Mouse (Mus musculus) heart, embryonic 10.5 days (tissue): ENCODE data around the gene Itgb5. TPM values are rescaled to one million over a fixed set of nuclear protein-coding genes. Genes with fewer than 3 reads are reported as not detected.
A peak's percentile ranks its signal among the peaks of the same experiment; 100 is the strongest.

Experiments used
- DNase-seq: peaks from one replicate; pipeline ENCODE4 v3.0.0-alpha.2; 2017; ENCODE audit warnings: low spot score
- H3K27ac ChIP-seq: fragments of 300-500 bp; sonication (generic); 2 replicates; pipeline ENCODE4 v1.5.1; 2016; ENCODE audit warnings: mild to moderate bottlenecking
- H3K27me3 ChIP-seq: fragments of 300-500 bp; sonication (generic); 2 replicates; pipeline ENCODE4 v1.6.1; 2016; ENCODE audit warnings: mild to moderate bottlenecking; ENCODE audit not compliant: poor library complexity, insufficient read depth, severe bottlenecking
- H3K36me3 ChIP-seq: fragments of 300-500 bp; sonication (generic); 2 replicates; pipeline ENCODE4 v1.6.1; 2016; ENCODE audit warnings: mild to moderate bottlenecking, moderate library complexity
- H3K4me1 ChIP-seq: fragments of 300-500 bp; sonication (generic); 2 replicates; pipeline ENCODE4 v1.6.1; 2016; ENCODE audit warnings: mild to moderate bottlenecking
- H3K4me3 ChIP-seq: fragments of 300-500 bp; sonication (generic); 2 replicates; pipeline ENCODE4 v1.5.1; 2016; ENCODE audit warnings: mild to moderate bottlenecking, moderate library complexity
- H3K9me3 ChIP-seq: fragments of 300-500 bp; sonication (generic); 2 replicates; pipeline ENCODE4 v1.6.1; 2016; ENCODE audit warnings: mild to moderate bottlenecking, moderate library complexity
- WGBS: fragments of 180-500 bp; shearing (Covaris S2); methylation state at CpG from one replicate; pipeline ENCODE4 v1.1.7; 2016; 5-methylcytosine and 5-hydroxymethylcytosine counted together
- polyA plus RNA-seq: library from polyadenylated mRNA; unstranded; fragments of >200 nt; fragmentation: Nextera tagmentation; extraction: Ambion mirVana; gene quantifications from 2 replicates; pipeline ENCODE4 v1.2.1, GENCODE M21; 2016

Itgb5 gene
- polyA plus RNA-seq, 1 experiment from 2014 or later, result 35.0 TPM

DNA sequence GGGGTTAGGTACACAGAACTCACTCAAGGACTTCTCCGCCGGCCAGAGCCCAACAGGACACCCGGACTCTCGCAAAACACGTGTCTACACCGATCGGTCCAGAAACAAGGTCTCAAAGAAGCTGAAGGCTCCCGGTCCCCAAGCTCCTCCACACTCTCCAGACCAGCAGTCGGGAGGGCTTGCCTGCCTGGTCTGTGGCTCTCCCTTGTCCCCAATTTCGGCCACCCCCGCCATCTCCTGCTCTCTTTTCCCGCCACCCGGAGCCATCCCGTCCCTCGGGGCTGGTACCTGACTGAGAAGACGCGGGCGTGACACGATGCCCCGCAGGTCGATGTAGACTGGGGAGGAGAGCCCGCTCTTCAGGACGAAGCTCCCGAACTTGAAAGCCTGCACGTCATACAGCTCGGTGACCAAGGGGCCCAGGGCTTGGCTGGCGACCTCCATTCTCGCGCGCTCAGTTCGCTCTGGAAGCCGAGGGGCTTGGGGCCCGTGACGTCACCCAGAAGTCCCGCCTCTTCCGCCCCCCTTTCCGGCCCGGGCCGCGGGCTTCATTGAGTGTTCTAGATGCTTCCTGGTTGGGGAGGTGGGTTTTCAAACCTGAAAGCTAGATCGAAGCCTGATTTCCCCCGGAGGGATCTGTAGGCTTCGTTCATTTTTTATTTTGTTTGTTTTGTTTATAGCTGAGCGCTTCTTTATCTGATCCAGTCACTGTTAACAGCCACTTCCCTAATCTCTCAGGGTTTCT lies 137.2 kb downstream of the Itgb5 start, which contains the start of gene Umps:
Gene Umps, minus strand, starts transcription at position 501 of the 745 bp plus-strand sequence.
- 2% methylated on average over 44 of the region's 44 CpGs for WGBS
- Histone ChIP-seq H3K4me1 (peaks cover 11% of the 10 kb centered on the region), H3K27me3 (no peaks in the 10 kb centered on the region), H3K9me3 (no peaks in the 10 kb centered on the region), H3K27ac (peak within 1 kb of the TSS; percentile 93), H3K36me3 (peaks cover 20% of the 10 kb centered on the region), H3K4me3 (peak within 1 kb of the TSS; percentile 95)
- DNase-seq, result peak; percentile 94

DNA sequence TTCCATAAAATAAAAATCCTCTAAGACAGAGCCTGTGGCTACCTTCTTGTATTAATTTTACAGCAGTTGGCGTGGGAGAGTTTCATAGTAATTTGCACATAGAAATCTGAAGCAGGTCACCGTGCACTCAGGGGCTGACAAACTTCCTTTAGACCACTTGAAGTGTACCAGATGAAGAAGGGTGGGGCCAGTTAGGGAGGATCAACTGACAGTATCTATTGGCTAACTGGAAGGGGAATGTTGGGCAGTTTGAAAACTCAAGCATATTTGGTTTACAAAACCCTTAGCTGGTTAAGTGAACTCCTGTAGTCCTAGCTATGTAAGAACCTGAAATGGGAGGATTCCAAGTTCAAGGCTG lies 137.8 kb downstream of the Itgb5 start:
- H3K36me3 ChIP-seq, result peaks cover 15% of the 10 kb centered on the region
- WGBS, result 58% methylated on average over 2 of the region's 2 CpGs
- H3K9me3 ChIP-seq, result no peaks in the 10 kb centered on the region
- peak overlapping the region; percentile 93 for H3K27ac ChIP-seq
- DNase-seq, result no peak
- H3K27me3 ChIP-seq, result no peaks in the 10 kb centered on the region
- peaks cover 11% of the 10 kb centered on the region for H3K4me1 ChIP-seq
- H3K4me3 ChIP-seq, result peak overlapping the region; percentile 95

DNA sequence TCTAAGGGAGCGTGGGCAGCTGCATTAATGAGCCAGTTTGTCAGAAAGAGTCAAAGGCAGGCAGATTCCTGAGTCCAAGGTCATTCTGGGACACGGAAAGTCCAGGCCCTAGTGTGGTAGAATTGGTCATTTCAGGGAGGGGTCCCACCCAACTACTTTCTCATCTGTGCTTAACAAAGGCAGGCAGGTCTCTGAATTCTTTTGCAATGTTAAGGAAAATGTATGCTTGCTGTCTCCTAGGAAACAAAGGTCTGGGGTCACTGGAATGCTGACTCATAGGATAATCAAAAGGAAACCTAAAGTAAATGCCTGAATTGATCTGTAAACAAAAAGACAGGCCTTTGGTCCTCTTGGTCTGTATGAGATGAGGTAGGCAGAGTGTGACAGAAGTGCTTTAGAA lies 150.4 kb downstream of the Itgb5 start:
- Histone ChIP-seq H3K9me3 (no peaks in the 10 kb centered on the region), H3K27ac (no peak overlapping the region), H3K36me3 (no peaks in the 10 kb centered on the region), H3K4me3 (no peak overlapping the region), H3K4me1 (no peaks in the 10 kb centered on the region), H3K27me3 (no peaks in the 10 kb centered on the region)
- DNase-seq, result no peak
- WGBS, result 72% methylated on average over 2 of the region's 2 CpGs

DNA sequence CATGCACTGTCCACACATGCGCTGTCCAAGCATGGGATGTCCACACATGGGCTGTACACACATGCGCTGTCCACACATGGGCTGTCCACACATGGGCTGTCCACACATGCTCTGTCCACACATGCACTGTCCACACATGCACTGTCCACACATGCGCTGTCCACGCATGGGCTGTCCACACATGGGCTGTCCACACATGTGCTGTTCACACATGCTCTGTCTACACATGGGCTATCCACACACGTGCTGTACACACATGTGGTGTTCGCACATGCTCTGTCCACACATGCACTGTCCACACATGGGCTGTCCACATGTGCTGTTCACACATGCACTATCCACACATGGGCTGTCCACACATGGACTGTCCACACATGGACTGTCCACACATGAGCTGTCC lies 154.2 kb downstream of the Itgb5 start:
- no peak overlapping the region for H3K4me3 ChIP-seq
- H3K27ac ChIP-seq, result no peak overlapping the region
- no peaks in the 10 kb centered on the region for H3K27me3 ChIP-seq
- 95% methylated on average over 6 of the region's 6 CpGs for WGBS
- 0 out of 2 replicates have a peak, but pooled peaks cover 2% of the 10 kb centered on the region for H3K4me1 ChIP-seq
- H3K9me3 ChIP-seq, result no peaks in the 10 kb centered on the region
- no peak for DNase-seq
- H3K36me3 ChIP-seq, result no peaks in the 10 kb centered on the region

DNA sequence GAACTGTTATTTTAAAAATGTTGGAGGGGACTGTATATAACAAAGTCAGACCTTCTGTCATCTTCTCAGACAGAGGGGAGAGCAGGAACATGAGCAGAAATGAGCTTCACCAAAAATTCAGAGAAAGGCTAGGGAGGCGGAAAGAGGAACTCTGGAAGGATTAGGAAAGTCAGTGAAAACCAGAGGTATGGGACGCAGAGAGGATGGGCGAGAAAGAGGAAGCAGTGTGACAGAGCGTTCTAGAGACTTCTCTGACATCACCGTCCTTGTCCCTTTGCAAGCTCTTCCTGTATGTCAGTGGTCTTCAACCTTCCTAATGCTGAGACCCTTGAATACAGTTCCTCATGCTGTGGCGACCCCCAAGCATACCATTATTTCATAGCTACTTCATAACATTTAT lies 155.9 kb downstream of the Itgb5 start:
- DNase-seq, result no peak
- H3K36me3 ChIP-seq, result no peaks in the 10 kb centered on the region
- WGBS, result 78% methylated on average over 6 of the region's 6 CpGs
- 0 out of 2 replicates have a peak, but pooled peaks cover 2% of the 10 kb centered on the region for H3K4me1 ChIP-seq
- no peaks in the 10 kb centered on the region for H3K9me3 ChIP-seq
- no peak overlapping the region for H3K4me3 ChIP-seq
- H3K27me3 ChIP-seq, result 0 out of 2 replicates have a peak, but pooled peaks cover 5% of the 10 kb centered on the region
- no peak overlapping the region for H3K27ac ChIP-seq

DNA sequence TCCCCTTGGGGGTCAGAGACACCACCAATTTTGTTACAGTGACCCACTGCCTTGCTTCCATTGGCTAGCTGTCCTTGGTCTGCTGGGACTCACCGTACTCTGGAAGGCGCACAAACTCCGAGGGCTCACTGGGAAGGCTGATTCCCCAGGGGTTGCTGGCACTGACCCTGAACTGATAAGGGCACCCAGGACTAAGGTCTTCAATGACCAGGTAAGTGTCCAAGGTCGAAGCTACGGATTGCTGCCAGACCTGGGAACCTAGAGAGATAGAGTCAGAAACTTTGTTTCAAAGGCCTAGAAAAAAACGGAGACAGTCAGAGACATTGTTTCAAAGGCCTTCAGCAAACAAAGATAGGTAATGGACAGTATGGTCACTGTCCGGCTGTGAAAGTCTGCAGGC lies 157.5 kb downstream of the Itgb5 start:
- H3K4me1 ChIP-seq, result 0 out of 2 replicates have a peak, but pooled peaks cover 2% of the 10 kb centered on the region
- H3K36me3 ChIP-seq, result no peaks in the 10 kb centered on the region
- DNase-seq, result no peak
- 85% methylated on average over 7 of the region's 7 CpGs for WGBS
- H3K27ac ChIP-seq, result no peak overlapping the region
- H3K4me3 ChIP-seq, result no peak overlapping the region
- H3K9me3 ChIP-seq, result no peaks in the 10 kb centered on the region
- H3K27me3 ChIP-seq, result 0 out of 2 replicates have a peak, but pooled peaks cover 5% of the 10 kb centered on the region

DNA sequence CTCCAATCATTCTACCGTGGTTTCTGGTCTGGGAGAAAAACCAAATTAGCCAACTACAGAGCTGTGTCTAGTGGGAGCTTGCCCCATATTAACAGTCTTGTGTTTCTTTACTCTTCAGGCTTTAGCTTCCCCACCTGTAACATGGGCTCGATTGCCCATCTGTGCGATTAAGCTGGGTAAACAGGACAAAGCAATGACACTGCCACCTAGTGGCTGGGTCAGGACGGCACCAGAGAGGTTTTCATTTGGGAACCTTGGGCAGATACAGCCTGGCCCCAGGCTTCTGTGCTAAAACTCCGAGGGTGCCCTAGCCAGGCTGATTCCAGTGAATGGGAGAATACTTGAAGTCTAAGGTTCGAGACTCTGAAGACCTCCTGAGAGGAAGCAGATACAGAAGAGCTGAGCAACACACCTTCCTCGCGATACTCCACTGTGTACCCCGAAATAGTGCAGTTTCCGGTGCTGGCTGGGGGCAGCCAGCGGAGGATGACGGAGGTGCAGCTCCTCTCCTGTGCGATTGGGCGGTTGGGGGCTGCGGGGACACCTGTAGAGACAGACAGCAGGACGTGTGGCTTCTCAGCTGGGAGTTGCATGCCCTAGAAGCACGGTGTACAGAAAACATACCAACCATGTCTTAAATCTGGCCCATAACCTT lies 159.0 kb downstream of the Itgb5 start:
- H3K4me3 ChIP-seq, result no peak overlapping the region
- 0 out of 2 replicates have a peak, but pooled peaks cover 5% of the 10 kb centered on the region for H3K27me3 ChIP-seq
- DNase-seq, result peak; percentile 85
- H3K4me1 ChIP-seq, result 0 out of 2 replicates have a peak, but pooled peaks cover 2% of the 10 kb centered on the region
- H3K9me3 ChIP-seq, result no peaks in the 10 kb centered on the region
- H3K36me3 ChIP-seq, result no peaks in the 10 kb centered on the region
- WGBS, result 55% methylated on average over 17 of the region's 17 CpGs
- no peak overlapping the region for H3K27ac ChIP-seq

DNA sequence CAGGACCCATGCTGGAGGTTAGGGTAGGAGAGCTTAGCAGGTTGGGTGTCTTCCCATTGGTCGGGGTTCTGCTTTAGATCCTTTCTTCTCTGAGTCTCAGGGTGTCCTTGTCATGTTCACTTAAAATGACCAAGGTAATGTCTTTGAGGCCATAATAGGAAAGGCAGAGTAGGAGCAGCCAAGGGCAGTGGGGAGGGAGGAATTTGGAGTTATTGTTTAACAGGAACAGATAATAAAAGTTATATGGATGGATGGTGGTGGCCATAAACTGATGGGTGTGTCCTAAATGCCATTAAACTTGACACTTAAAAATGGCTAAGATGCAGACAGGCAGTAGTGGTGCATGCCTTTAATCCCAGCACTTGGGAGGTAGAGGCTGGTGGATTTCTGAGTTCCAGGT lies 159.6 kb downstream of the Itgb5 start:
- Histone ChIP-seq H3K4me1 (0 out of 2 replicates have a peak, but pooled peaks cover 2% of the 10 kb centered on the region), H3K27ac (no peak overlapping the region), H3K27me3 (0 out of 2 replicates have a peak, but pooled peaks cover 5% of the 10 kb centered on the region), H3K9me3 (no peaks in the 10 kb centered on the region), H3K4me3 (no peak overlapping the region), H3K36me3 (no peaks in the 10 kb centered on the region)
- 91% methylated on average over 1 of the region's 1 CpGs for WGBS
- DNase-seq, result no peak

DNA sequence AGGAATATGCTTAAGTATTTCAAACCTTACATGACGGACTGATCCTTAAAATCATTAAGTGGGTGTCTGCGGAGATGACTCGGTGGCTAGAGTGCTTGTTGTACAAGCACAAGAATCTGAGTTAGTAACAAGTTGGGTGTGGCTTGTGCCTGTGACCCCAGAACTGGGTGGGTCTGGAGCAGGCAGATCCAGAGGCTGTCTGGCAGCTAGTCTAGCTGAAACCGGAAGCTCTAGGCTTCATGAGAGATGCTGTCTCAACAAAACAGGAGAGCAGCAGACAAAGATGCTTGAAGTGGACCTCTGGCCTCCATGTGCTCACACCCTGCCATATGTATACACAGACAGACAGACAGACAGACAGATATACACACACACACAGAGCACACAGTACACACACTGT lies 161.2 kb downstream of the Itgb5 start:
- no peak overlapping the region for H3K4me3 ChIP-seq
- H3K4me1 ChIP-seq, result 0 out of 2 replicates have a peak, but pooled peaks cover 5% of the 10 kb centered on the region
- no peak overlapping the region for H3K27ac ChIP-seq
- H3K36me3 ChIP-seq, result no peaks in the 10 kb centered on the region
- WGBS, result 77% methylated on average over 4 of the region's 4 CpGs
- H3K27me3 ChIP-seq, result 0 out of 2 replicates have a peak, but pooled peaks cover 5% of the 10 kb centered on the region
- no peaks in the 10 kb centered on the region for H3K9me3 ChIP-seq
- DNase-seq, result no peak

DNA sequence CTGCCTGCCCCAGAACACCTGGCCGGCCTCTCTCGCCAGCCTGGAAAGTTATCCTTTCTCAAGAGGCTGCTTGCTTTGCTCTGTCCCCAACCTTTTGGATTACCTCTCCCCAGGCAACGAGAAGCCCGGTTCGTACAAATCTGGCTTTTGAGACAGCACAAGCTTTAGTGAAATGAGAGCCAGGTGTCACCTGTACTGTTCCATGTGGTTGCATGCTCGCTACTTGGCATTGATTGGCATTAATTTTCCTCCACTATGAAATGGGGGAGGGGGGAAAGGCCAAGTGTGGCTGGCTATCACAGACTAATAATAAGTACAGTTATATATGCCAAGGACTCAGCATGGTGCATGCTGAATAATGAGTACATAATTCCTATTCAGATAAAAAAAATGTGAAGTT lies 164.9 kb downstream of the Itgb5 start:
- Histone ChIP-seq H3K4me3 (no peak overlapping the region), H3K9me3 (no peaks in the 10 kb centered on the region), H3K4me1 (peaks cover 17% of the 10 kb centered on the region; the same call in 1 of the 2 replicates), H3K27me3 (0 out of 2 replicates have a peak, but pooled peaks cover 5% of the 10 kb centered on the region), H3K36me3 (no peaks in the 10 kb centered on the region), H3K27ac (no peak overlapping the region)
- WGBS, result 90% methylated on average over 6 of the region's 6 CpGs
- no peak for DNase-seq

DNA sequence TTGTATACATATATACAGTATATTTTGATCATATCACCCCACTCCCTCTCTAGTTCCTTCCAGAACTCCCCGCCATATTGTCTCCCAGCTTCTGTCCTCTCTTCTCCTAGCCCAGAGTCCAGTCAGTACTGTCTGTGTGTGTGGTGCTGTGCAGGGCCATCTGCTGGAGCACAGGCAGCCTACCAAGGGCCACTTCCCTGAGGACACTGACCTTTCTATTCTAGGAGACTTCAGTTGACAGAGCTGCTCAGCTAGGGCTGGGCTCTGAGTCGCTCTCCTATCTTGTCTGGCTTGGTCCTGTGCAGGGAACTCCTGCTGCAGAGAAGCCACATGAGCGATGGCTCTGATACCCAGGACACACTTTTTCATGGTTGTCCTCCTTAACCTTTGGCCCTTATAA lies 166.0 kb downstream of the Itgb5 start:
- Histone ChIP-seq H3K36me3 (no peaks in the 10 kb centered on the region), H3K27ac (no peak overlapping the region), H3K27me3 (no peaks in the 10 kb centered on the region), H3K9me3 (no peaks in the 10 kb centered on the region), H3K4me3 (no peak overlapping the region), H3K4me1 (peaks cover 17% of the 10 kb centered on the region; the same call in 1 of the 2 replicates)
- no peak for DNase-seq
- WGBS, result 62% methylated on average over 3 of the region's 3 CpGs

DNA sequence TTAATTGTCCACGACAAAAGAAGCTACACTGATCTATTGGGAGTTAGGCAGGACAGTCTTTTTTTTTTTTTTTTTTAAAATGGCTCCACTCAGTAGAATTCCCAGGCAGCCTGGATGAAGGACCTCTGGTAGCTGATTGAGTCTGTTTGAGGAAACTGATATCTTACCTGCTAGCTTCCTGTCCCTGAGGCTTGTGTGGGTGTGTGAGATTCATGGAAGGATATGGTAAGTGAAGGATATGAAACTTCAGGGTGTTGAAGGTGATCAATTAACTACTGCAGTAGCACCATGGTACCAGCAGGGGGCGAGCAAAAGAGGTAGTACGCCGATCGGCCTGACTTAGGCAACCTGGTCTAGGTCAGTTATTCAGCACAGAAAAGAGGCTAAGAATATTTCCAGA lies 166.6 kb downstream of the Itgb5 start:
- H3K4me1 ChIP-seq, result peaks cover 17% of the 10 kb centered on the region; the same call in 1 of the 2 replicates
- H3K9me3 ChIP-seq, result no peaks in the 10 kb centered on the region
- peak; percentile 85 for DNase-seq
- 11% methylated on average over 5 of the region's 5 CpGs for WGBS
- no peaks in the 10 kb centered on the region for H3K27me3 ChIP-seq
- H3K36me3 ChIP-seq, result no peaks in the 10 kb centered on the region
- no peak overlapping the region for H3K4me3 ChIP-seq
- H3K27ac ChIP-seq, result no peak overlapping the region

DNA sequence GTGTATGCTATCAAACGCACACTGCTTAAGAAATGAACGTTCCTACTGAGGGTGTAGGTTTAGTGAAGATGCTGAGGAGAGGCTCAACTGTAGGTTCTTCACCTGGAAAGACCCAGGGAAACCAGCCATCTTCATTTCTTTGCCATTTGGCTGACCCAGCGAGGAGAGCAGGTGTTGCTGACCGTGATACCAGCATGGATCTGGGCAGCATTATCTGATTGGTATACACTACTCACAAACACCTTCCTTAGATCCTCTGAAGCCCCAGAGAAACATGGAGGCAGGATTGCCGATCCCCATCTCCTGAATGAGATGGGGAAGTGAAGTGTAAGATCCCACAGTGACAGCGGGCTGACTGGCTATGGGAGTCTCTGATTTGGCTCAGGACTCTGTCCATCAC lies 168.5 kb downstream of the Itgb5 start:
- Histone ChIP-seq H3K4me3 (no peak overlapping the region), H3K36me3 (no peaks in the 10 kb centered on the region), H3K27me3 (no peaks in the 10 kb centered on the region), H3K9me3 (no peaks in the 10 kb centered on the region), H3K4me1 (peaks cover 18% of the 10 kb centered on the region; the same call in 1 of the 2 replicates), H3K27ac (0 out of 2 replicates have a peak overlapping the region, but pooled peaks have one; percentile 10)
- DNase-seq, result no peak
- WGBS, result 75% methylated on average over 6 of the region's 6 CpGs
